Mouse (Mus musculus) lung, postnatal 14 days (tissue): ENCODE measurements around the gene Tfr2.

Experiments
- DNase-seq: peaks from one replicate; pipeline ENCODE4 v3.0.0; 2021

The Tfr2 gene

GRCm38 (mm10) chr5:137539291-137539801, 30.3 kb upstream of the Tfr2 start:
- DNase-seq = no peak

GRCm38 (mm10) chr5:137540991-137541390, 28.6 kb upstream of the Tfr2 start:
- no peak for DNase-seq

GRCm38 (mm10) chr5:137541768-137542540, 27.7 kb upstream of the Tfr2 start:
- DNase-seq = no peak

- DNase-seq = no peak
These were observed 24.7 kb upstream of the Tfr2 start for GRCm38 (mm10) chr5:137544926-137545325.

- no peak for DNase-seq
These were observed 24.0 kb upstream of the Tfr2 start for GRCm38 (mm10) chr5:137545596-137545995.

GRCm38 (mm10) chr5:137549840-137550239, 19.8 kb upstream of the Tfr2 start:
- no peak for DNase-seq

GRCm38 (mm10) chr5:137551119-137551518, 18.5 kb upstream of the Tfr2 start:
- DNase-seq = no peak

GRCm38 (mm10) chr5:137553000-137553399, 16.6 kb upstream of the Tfr2 start:
- no peak for DNase-seq

GRCm38 (mm10) chr5:137553411-137553837, 16.2 kb upstream of the Tfr2 start, which contains the start of gene Actl6b:
Gene Actl6b, plus strand, starts transcription at chr5:137553517.
- DNase-seq = peak; percentile 71

- no peak for DNase-seq
These were observed 15.7 kb upstream of the Tfr2 start for GRCm38 (mm10) chr5:137553898-137554297.

GRCm38 (mm10) chr5:137561556-137561955, 8.1 kb upstream of the Tfr2 start:
- no peak for DNase-seq

- no peak for DNase-seq
These were observed 6.7 kb upstream of the Tfr2 start for GRCm38 (mm10) chr5:137562965-137563364.

- DNase-seq = no peak
These were observed 3.9 kb upstream of the Tfr2 start for GRCm38 (mm10) chr5:137565744-137566143.

- DNase-seq = no peak
These were observed 3.2 kb upstream of the Tfr2 start for GRCm38 (mm10) chr5:137566416-137566815.

- no peak for DNase-seq
These were observed 1.3 kb upstream of the Tfr2 start for GRCm38 (mm10) chr5:137568223-137568798.

GRCm38 (mm10) chr5:137569031-137569430, 609 bp upstream of the Tfr2 start:
- DNase-seq = no peak

GRCm38 (mm10) chr5:137570181-137570580, 541 bp downstream of the Tfr2 start:
- DNase-seq = no peak

- DNase-seq = no peak
These were observed 1.3 kb downstream of the Tfr2 start for GRCm38 (mm10) chr5:137570691-137571586.

- peak; percentile 39 for DNase-seq
These were observed 4.8 kb downstream of the Tfr2 start for GRCm38 (mm10) chr5:137574470-137574901.

- DNase-seq = no peak
These were observed 10.6 kb downstream of the Tfr2 start for GRCm38 (mm10) chr5:137580246-137580645.

- no peak for DNase-seq
These were observed 13.1 kb downstream of the Tfr2 start for GRCm38 (mm10) chr5:137582702-137583101.

GRCm38 (mm10) chr5:137583670-137584169, 14.1 kb downstream of the Tfr2 start:
- peak; percentile 21 for DNase-seq

GRCm38 (mm10) chr5:137584976-137585375, 15.3 kb downstream of the Tfr2 start:
- DNase-seq = peak; percentile 87
